Mouse (Mus musculus): Measurements from ENCODE around the gene Metrn.
A peak's percentile ranks its signal among the peaks of the same experiment; 100 is the strongest.
"Not testable (repeated sequence)": the region's sequence is repeated elsewhere in the genome, so short reads cannot be mapped to it uniquely, and the experiment has no call there.

The Metrn gene

DNA sequence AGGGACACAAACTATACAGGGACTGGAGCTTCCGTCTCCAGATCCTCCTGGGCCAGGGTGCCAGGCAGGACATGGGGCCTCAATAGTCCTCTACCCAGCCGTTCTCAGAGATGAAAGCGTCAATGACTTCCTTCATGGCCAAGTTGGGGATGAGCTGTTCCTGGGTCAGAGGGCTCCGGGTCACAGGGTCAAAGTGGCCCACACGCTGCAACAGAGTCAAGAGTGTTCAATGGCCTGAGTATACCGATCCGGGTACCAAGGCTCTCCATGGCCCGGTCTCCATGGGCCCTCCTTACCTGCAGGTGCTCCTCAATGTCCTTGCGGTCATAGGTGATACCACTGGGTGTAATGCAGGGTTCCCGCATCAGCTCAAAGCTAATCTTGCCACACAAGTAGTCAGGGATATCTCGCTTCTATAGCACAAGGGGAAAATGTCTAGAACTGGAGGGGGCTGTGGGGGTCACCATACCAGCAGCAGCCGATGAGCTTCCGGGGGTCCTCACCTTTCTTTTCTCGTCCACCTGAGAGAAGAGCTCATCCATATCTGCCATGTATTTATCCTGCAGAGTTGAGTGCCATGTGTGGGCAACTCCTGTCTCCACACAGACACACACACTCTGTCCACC is 34.0 kb upstream of the Metrn start:
- DNase-seq = no peak

DNA sequence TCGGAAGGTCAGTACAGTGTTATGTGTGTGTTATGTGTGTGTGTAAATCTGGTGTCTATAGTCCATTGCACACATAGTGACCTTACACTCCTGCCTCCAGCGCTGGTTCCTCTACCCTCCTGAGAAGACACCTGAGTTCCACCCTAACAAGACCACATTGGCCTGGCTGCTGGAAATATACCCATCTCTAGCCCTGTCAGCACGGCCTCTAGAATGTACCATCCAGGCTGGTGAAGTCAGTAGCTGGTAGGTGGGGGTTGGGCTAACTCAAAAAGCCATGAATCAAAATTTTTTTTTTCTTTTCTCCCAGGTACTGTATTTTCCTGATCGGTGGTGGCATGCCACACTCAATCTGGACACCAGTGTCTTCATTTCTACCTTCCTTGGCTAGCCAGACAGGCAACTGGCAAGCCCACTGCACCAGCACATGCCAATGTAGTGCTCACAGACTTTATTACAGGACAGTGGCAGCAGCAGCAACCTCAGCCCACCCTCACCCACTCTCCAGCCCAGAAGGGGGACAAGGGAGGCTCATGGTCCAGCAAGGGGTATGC is 33.3 kb upstream of the Metrn start:
- no peak for DNase-seq

DNA sequence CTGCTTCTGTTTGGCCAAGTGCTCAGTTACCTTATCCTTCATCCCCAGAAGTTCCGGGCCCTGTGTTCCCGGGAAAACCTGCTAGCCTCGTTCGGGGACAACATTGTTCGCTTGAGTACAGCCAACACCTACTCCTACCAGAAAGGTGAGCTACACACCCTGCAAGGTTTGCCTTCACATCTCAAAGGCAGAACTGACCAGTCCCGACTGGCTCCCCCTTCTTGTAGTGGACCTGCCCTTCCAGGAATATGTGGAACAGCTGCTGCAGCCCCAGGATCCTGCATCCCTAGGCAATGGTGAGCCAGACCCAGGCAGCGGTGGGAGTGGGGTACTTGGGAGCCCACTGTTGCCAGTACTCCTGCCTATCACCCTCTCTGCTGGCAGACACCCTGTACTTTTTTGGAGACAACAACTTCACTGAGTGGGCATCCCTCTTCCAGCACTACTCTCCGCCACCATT is 32.7 kb upstream of the Metrn start:
- DNase-seq = peak in 1 of 2 experiments; percentile 31

DNA sequence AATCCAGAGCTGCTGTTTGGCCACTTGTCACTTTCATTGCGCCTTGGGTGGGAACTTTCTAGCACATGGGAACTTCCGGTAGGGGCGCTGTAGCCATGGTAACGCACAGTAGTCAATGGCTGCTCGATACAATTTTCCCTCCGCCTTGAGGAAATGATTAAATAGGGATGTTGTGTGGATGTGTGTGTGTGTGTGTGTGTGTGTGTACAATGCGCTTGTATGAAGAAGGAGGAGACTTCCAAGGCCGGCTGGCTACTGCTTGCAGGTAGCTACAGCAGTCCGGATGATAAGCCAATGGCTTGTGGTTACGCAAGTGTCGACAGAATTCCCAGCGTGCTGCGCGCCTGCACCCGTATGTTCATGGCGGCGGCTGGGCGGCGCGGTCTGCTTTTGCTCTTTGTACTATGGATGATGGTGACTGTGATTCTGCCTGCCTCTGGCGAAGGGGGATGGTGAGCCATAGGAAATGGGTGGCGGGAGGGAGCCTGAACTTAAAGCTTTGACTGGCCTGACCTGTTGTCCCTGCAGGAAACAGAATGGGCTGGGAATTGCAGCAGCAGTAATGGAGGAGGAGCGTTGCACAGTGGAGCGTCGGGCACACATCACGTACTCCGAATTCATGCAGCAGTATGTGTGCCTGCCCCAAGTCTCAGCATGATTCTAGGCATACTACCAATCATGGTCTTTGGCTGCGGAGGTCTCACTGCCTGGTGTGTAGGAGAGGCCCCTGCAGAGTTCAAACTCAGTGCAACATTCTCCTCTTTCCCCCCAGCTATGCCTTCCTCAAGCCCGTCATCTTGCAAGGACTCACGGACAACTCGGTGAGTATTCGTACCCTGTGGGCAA is 32.0 kb upstream of the Metrn start, which contains the start of gene Jmjd8:
TSS of gene Jmjd8 (plus strand) at position 156 of the 846 bp plus-strand sequence.
- peak; percentile 84 to 90 for DNase-seq

DNA sequence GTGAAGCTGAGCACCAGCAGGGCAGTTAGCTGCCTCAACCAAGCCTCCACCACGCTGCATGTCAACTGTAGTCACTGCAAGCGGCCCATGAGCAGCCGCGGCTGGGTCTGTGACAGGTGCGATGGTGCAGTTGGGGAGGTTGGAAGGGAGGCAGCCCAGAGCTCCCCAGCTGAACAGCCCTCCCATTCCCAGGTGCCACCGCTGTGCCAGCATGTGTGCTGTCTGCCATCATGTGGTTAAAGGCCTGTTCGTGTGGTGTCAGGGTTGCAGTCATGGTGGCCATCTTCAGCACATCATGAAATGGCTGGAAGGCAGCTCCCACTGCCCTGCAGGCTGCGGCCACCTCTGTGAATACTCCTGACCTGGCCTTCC is 31.3 kb upstream of the Metrn start:
- peak in 1 of 2 experiments; percentile 28 for DNase-seq

DNA sequence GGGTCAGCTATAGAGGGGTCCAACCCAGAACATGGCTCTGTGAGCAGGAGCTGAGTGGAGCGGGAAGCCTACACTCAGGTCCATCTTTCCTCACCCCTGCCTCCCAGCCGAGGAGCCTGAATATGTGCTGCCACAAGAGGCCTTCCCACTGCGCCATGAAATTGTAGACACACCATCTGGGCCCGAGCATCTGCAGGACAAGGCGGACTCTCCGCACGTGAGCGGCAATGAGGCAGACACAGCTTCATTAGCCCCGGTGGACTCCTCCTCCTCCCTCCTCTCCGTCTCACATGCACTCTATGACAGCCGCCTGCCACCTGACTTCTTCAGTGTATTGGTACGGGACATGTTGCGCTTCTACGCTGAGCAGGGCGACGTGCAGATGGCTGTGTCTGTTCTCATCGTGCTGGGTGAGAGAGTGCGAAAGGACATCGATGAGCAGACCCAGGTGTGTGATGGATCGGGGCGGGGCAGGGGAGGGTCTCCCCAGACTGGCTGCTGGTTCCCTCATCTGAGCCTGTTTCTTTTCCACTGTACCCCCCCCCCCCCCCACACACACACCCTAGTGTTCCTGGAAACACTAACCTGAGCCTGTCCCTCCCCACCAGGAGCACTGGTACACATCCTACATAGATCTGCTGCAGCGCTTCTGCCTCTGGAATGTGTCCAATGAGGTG is 30.7 kb upstream of the Metrn start:
- no peak for DNase-seq

DNA sequence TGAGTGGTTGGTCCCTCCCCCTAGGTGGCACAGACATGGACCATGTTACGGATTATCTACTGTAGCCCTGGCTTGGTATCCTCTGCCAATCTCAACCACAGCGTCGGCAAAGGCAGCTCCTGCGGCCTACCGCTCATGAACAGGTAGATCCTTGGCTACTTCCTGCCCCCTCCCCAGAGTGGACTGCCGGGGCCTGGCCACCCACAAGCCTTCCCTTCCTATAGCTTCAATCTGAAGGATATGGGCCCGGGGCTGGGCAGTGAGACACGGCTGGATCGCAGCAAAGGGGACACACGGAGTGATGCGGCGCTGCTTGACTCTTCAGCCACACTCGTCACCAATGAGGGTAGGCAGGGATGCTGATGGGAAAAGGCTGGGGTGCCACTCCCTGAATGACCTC is 30.1 kb upstream of the Metrn start:
- no peak for DNase-seq

DNA sequence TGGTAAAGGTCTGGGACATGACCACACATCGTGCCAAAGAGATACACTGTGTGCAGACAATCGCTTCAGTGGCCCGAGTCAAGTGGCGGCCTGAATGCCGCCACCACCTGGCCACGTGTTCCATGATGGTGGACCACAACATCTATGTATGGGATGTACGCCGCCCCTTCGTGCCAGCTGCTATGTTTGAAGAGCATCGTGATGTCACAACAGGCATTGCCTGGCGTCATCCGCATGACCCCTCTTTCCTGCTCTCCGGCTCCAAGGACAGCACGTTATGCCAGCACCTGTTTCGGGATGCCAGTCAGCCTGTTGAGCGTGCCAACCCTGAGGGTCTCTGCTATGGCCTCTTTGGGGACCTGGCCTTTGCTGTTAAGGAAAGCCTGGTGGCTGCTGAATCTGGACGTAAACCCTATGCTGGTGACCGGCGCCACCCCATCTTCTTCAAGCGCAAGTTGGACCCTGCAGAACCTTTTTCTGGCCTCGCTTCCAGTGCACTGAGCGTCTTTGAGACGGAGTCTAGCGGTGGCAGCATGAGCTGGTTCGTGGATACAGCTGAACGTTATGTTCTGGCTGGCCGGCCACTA is 29.1 kb upstream of the Metrn start:
- DNase-seq = no peak

DNA sequence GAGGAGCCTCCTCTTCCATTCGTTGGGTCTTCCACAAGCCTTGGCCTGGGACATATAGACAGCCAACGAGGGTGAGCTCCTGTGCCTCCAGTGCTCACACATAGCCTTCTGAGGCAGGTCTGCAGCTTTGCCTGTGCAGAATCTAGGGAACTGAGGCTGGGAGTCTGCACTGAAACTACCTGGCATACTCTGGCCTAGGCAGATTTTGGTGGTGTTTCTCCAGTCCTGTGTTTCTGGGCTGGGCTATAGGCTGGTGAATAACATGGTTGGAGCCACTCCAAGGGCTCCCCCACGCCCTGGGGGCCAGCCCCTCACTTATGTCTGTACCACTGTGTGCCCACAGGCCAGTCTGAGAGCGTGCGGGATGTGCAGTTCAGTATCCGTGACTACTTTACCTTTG is 28.4 kb upstream of the Metrn start:
- no peak for DNase-seq

DNA sequence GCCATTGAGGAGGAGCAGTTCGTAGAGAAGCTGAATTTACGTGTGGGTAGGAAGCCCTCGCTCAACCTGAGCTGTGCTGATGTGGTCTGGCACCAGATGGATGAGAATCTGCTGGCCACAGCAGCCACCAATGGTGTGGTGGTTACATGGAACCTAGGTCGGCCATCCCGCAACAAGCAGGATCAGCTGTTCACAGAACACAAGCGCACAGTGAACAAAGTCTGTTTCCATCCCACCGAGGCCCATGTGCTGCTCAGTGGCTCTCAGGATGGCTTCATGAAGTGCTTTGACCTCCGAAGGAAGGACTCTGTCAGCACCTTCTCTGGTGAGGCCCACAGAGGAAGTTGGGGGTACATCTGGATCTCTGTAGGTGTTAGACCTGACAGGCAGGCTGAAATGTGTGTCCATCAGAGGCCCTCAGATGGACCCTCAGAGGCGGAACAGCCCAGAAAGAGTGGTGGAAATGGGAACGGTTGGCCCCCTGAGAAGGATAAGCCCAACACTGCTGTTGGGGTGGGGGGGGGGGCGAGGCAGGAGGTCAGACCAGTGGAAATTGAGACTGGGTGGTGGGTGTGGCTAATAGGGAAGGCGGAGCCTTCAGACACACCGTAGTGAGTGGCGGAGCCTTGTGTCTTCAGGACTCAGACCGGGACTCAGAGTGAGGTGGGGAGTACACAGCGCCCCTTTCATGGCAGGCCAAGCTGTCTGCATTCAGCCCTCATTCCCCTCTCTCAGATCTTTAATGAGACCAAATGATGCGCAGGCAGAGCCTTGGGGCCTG is 27.6 kb upstream of the Metrn start:
- peak in 1 of 2 experiments; percentile 2 for DNase-seq

DNA sequence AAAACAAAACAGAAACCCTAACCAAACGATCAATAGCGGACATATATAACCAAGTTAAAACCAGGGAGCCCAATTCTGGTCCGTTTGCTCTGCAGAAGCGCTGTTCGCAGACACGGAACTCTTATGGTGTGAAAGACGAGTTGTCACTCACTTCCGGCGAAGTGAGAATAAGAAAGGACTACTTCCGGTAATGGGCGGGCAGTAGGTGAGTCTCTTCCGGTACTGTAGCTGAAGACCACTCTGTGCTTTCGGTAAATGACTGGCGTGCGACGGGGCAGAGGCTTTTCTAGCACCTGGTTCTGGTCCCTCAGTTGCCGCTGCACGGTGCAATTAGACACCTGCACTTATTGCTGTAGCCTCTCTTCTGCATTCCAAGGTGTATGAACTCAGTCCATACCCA is 26.5 kb upstream of the Metrn start, which contains the start of gene Wdr24:
TSS of gene Wdr24 (plus strand) at position 176 of the 400 bp plus-strand sequence.
- DNase-seq = peak; percentile 75 to 83

DNA sequence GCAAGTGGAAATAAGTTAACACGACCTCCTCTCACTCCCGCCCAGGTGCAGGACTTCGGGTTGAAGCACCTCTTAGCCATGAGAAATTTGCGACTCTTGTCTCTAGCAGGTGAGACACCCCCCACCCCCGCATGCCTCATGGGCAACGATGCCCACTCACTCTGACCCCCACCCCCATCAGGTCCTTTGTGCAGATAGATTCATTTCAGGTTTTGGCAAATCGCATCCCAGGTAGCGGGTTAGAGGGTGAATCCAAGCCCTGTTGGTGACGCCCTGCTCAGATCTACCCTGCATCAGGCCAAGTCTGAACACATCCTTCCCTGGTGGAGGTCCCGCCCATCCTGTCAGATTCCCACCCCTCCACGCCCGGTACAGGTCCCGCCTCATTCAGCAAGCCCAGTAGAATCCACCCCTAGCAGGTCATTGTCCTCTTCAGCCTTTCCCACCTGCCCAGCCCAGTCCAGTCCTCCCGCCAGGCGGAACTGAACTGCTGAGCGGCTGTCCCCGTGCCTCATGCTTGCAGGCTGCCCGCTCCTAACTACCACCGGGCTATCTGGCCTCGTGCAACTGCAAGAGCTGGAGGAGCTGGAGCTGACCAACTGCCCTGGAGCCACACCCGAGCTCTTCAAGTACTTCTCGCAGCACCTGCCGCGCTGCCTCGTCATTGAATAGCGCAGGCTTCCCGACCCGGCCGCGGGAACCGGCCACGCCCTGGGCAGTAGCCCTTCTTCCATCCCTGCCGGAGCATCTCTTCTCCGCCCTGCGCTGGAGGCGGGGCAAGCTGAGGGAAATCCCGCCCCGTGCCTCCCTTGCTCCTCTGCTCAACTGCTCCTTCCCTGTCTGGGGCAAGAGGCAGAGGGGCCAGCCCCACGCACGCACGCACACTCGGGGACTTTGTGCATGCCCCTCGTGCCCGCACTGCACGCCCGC is 22.2 kb upstream of the Metrn start:
- DNase-seq = peak in 1 of 2 experiments; percentile 33

DNA sequence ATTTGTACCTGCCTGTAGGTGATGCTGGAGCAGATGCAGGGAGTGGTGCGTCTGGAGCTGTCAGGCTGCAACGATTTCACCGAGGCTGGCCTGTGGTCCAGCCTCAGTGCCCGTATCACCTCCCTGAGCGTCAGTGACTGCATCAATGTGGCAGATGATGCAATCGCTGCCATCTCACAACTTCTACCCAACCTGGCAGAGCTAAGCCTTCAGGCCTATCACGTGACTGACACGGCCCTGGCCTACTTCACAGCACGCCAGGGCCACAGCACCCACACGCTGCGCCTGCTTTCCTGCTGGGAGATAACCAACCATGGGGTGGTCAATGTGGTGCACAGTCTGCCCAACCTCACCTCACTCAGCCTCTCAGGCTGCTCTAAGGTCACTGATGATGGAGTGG is 20.7 kb upstream of the Metrn start:
- DNase-seq = no peak

DNA sequence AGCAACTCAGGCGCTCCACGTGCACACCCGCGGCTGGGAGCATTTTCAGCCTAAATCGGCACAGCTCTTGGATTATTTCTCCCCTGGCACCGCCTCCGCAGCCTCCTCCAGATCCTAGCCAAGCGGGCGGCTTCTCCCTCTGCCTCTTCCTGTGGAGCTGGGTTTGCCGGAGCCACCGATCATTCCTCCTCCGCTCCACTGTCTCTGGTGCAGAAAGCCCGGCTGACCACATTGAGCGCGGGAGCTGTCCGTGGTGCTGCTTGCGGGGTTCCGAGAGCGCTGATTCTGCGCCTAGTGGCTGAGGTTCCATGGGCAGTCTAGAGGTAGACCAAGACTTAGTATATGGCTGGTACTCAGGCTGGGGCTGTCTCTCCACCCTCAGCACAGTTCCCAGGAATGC is 16.5 kb upstream of the Metrn start:
- peak; percentile 97 to 98 for DNase-seq

DNA sequence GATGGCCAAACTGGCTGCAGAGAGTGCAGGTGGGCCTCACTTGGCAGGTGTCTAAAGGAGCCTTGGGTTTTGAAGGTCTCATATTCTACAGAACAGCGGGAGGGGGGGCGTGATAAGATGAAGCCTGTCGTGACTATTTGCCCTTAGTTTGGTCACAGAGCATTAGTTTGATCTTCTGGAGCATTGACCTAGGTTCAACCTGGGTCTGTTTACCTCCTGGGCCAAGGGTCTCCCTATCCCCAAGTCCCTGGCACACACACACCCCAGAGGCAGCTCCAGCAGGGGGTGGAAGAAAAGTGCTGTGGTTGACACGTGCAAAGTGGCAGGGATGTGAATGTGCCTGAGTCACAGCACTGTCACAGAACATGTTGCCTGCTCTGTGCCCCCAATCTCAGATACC is 14.0 kb upstream of the Metrn start:
- no peak for DNase-seq

DNA sequence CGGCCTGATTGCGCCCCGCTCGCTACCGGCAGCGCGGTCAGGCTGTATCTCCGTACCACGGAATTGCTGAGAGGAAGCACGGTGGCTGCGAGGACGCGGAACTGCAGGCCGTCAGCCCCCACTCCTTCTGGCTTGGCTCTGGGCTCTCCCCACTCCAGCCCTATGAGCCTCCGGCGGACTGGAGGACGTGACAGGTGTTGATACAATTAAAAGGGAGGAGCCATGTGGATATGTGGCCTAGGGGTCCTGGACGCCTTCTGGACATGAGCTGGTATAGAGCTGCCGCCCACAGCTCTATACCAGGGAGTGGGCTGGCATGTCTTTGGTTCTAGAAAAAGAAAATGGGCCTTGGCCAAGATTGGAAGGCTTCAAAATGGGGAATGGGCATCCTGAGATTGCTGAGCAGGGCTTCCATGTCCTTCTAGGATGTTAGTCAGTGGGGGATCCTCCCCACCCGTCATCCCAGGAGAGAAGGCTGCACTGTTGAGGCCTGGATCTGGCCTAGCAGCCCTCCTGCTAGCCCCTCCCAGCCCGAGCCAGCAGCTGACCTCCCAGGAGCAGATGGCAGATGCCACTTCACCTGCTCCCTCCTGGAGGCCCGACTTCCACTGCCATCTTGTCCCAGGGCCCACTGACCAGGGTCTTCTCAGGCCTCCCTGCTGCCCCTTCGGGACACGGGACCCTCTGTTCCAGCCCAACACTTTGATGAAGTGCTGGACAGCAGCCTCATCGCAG is 12.8 kb upstream of the Metrn start:
- no peak for DNase-seq

DNA sequence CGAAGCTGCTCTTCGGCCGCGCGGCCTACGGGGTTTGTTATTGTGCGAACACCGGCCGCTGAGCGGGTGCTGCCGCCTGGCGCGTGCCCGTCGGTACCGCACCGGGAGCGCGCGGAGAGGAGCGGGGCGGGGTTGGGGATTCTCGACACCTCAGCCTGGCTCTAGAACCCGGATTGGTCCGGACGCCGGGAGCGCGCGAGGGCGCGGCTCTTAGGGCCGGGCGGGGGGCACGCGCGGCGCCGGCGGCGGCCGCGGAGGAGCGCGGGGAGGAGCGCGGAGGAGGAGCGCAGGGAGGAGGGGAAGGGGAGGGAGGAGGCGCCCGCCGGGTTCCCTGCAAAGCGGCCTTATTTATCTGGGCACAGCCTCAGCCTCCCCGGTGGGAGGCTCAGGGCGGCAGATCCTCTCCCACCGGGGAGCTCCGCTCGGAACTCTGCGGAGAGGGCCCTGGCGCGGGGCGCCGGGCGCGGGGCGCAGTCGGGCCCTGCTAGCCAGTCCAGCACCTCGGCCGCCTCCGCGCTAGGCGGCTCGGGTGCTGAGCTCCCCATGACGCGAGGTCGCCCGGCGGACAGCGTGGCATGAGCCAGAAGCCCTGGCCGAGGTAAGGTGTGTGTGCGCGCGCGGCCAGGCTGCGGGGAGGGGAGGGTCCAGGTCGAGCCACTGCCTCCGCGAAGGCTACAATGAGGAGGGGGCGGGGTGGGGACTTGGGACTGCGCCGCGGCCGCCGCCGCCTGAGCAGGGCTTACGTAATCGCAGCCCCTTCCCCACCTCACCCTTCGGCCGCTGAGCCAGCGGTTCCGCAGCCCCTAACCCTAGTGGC is 12.1 kb upstream of the Metrn start, which contains the start of gene Fbxl16:
TSS of gene Fbxl16 (plus strand) at position 297 of the 817 bp plus-strand sequence.
- peak; percentile 72 to 81 for DNase-seq

DNA sequence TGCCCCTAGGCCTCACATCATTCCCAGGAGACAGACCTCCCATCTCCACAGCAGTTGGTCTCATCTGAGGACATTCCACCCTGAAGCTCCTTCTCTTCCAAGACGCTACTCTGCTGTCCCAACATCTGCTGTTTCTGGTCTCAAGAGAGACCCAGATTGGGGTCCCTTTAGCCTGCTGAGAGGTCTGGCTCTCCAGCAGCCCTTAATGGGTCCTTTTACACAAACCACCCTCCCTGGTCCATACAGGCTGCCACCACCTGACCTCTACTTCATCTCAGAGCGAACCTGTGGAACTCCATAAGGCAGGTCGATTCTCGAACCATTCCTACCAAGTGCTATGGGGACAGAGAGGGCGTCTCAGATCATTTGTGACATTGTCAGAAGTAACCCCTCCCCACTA is 11.1 kb upstream of the Metrn start:
- DNase-seq = no peak

DNA sequence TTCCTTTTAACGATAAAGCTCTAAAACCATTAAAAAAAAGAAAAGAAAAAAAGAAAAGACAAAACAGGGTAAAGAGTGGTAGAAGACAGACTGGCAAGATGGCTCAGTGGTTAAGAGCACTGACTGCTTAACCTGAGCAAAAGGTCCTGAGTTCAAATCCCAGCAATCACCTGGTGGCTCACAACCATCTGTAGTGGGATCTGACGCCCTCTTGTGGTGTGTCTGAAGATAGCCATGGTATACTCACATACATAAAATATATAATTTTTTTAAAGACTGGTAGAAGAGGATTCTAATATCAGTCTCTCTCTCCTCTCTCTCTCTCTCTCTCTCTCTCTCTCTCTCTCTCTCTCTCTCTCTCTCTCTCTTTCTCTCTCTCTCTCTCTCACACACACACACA is 10.5 kb upstream of the Metrn start:
- not testable (repeated sequence) for DNase-seq
